Mouse (Mus musculus) adrenal gland (tissue): Measurements from ENCODE around the gene Gm6902.
"Not testable (repeated sequence)": the region's sequence is repeated elsewhere in the genome, so short reads cannot be mapped to it uniquely, and the experiment has no call there.

ENCODE experiments used
- intact Hi-C: fragments of 180-260 bp; cut with DNase I; formaldehyde crosslinking; loops from one replicate; pipeline ENCODE4 v1.15.1; 2025
- long read RNA-seq, 2 experiments: library from polyadenylated mRNA; unstranded; transcript quantifications; one replicate each; pipeline ENCODE4 v2.0.0; 2020; ENCODE audit warnings: borderline replicate concordance in 1 of 2; ENCODE audit not compliant: insufficient replicate concordance in 1 of 2

Gene Gm6902
- long read RNA-seq, experiment 1 = 0 reads
- long read RNA-seq, experiment 2 = 0 reads

DNA sequence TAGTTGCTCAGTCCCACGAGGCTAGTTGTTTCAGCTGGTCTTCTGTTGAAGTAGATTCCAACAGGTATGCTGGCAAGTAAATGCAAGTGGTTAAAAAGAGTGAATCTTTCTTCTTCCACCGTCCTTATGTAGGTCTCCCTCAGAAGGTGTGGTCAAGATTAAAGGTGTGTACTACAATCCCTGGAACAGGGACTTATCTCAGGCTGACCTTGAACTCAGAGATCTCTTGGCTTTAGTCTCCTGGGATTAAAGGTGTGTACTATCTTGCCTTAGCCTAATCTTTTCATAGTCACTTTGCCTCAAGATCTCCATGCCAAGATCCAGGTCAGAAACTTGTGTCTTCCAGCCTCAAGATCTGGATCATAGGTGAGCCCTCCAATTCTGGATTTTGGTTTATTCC, at the start of gene Gm6902:
Gene Gm6902 (minus strand): TSS at position 101 of the 400 bp plus-strand sequence.
- intact Hi-C loops = not testable (repeated sequence)

DNA sequence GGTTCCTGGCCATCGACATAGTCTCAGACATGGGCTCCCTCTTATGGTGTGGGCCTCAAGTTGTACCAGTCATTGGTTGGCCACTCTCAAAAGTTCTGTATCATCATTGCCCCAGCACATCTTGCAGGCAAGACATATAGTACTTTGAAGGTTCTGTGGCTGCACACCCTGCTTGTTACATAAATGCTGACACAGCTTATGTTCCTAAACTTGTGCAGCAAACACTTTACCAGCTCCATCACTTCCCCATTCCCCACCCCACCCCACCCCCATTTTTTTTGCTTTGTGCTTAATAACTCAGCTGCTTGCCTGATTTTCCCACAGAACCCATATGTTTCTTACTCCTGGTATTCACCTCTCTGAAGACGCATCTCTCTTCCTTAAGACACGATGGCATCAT, 22.2 kb upstream of the Gm6902 start, which contains the start of gene Nlrp4e:
Gene Nlrp4e (plus strand): TSS at position 301 of the 400 bp plus-strand sequence.
- intact Hi-C loops = not testable (repeated sequence)

DNA sequence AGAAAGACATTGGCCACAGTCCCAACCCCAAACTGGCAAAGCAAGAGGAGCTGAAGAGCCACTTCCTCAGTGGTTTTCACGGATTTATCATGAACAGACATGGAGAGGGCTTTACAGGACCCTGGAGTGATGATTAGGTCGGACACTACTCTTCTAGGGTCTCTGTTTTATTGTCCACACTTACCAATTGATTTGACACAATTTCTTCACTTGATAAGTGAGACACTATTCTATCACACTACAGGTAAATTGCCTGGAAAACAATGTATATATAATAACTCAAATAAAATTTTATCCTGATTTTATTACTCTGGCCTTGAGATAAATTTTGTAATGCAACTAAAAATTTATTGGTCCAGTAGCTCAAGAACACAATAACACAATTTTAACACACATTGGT, 27.1 kb downstream of the Gm6902 start, which contains the start of gene Vmn1r166:
Gene Vmn1r166 (minus strand): TSS at position 101 of the 400 bp plus-strand sequence.
- intact Hi-C loops = not testable (repeated sequence)
